Mouse (Mus musculus): ENCODE results near the gene Plppr3.

The Plppr3 gene

DNA sequence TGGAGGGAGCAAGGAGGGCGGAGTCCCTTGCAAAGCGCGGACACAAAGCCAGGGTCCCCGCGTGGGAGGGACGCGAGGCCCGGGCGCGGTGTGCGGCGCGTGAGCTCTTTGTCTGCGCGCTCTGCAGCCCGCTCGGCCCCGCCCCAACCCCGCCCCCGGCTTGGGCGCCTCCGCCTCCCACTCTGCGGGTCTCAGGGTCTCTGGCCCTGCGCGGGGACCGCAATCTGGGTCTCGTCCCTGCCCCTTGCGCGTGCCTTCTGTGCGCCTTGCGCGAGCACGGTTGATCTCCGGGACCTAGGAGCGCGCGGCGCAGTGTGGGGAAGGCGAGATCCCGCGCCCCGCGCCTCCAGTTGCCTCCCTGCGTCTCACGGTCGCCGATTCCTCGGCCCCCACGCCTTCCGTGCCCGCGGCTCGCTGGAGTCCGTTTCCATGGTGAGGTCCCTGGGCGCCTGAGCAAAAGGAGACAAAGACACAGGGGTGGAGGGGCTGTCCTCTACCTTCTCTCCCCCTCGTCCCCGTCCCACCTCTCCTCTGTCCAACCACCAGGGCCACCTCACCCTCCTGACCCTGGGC, at the start of gene Plppr3, which contains the start of gene Prtn3:
Plppr3 (minus strand) TSS at position 345 of the 573 bp plus-strand sequence.
Prtn3 (plus strand) TSS at position 187 of the 573 bp plus-strand sequence.
- ATAC-seq (ENCODE audit: low TSS enrichment): peak; percentile 14; the same call in 1 of the 2 replicates

DNA sequence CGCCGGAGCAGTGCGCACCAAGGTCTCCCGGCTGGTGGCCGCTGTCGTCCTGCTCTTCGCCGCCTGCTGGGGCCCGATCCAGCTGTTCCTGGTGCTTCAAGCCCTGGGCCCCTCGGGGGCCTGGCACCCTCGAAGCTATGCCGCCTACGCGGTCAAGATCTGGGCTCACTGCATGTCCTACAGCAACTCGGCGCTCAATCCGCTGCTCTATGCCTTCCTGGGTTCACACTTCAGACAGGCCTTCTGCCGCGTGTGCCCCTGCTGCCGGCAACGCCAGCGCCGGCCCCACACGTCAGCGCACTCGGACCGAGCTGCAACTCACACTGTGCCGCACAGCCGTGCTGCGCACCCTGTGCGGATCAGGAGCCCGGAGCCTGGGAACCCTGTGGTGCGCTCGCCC, 47.1 kb upstream of the Plppr3 start:
- ATAC-seq (ENCODE audit: low TSS enrichment): no peak

DNA sequence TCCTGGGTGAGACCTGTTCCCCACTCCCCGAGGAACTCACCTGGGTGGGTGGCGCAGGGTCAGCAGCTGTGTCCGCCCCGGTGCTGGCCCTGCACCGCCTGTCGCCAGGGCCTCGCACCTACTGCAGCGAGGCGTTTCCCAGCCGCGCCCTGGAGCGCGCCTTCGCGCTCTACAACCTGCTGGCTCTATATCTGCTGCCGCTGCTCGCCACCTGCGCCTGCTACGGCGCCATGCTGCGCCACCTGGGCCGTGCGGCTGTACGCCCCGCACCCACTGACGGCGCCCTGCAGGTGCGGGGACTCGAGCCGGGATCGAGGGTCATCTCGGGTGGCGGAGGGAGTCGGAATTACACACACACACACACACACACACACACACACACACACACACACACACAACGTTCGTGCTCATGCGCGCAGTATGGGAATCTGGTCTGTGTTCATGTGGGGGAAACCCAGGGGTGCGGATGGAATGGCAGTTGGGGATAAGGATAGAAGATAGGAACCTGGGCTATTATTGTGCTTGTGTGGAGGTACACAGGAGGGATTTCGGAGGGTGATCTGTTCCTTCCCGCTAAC, 46.6 kb upstream of the Plppr3 start, which contains the start of gene R3hdm4:
R3hdm4 (minus strand) TSS at position 251 of the 578 bp plus-strand sequence.
- ATAC-seq (ENCODE audit: low TSS enrichment): no peak

DNA sequence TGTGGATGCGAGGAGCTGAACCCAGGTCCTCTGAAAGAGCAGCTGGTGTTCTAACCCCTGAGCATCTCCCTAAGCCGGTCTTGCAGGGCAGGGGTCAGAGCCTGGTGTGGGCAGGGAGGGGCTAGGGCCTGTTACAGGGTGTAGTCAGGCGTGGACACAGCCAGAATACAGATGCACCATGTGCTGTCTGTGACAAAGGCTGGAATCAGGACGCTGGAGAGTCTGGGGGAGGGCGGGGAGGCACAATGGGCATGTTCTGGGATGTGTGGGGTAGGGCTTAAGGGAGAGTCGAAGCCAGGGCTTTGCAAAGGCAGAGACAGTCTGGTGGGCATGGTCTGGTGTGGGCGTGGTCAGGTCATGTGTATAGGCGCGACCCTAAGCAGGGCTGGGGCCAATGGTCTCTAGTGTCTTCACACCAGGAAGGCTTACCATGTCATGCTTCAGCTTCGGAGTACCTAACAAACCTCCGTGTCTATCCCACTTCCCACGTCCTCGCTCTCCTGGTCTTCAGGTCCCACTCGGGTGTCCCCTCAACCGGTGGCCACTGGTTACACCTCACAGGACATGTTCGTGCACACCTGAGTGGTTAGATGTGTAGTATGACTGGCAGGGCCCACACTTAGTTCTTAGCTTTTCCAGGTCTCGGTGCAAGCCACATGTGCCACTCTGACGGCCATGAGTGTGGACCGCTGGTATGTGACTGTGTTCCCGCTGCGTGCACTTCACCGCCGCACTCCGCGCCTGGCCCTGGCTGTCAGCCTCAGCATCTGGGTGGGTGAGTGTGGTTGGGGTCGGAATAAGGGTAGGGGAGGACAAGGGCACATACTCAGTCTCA, 45.8 kb upstream of the Plppr3 start:
- ATAC-seq (ENCODE audit: low TSS enrichment): no peak

DNA sequence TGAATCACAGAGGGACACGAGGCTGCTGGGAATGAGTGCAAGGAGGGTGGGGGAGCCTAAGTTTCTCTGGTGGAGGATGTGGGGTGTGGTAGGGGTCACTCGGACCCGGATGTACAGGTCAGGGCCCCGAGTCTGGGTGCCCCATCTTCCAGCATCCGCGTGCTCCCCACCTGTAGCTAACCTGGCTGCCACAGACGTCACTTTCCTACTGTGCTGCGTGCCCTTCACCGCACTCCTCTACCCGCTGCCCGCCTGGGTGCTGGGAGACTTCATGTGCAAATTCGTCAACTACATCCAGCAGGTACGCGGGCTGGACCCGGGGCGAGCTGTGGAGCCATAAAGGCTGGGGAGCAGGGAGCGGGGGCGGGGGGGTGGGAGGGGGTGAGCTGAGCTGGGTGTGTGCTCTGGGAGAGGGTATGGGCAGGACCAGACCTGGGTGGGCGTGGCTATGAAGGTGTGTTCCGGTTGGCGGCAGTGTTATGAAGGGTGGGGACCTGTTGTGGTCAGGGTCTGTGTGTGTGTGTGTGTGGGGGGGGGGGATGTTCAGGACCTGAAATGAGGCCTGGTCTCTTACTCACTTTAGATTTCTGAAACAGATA, 44.9 kb upstream of the Plppr3 start:
- ATAC-seq (ENCODE audit: low TSS enrichment): no peak

DNA sequence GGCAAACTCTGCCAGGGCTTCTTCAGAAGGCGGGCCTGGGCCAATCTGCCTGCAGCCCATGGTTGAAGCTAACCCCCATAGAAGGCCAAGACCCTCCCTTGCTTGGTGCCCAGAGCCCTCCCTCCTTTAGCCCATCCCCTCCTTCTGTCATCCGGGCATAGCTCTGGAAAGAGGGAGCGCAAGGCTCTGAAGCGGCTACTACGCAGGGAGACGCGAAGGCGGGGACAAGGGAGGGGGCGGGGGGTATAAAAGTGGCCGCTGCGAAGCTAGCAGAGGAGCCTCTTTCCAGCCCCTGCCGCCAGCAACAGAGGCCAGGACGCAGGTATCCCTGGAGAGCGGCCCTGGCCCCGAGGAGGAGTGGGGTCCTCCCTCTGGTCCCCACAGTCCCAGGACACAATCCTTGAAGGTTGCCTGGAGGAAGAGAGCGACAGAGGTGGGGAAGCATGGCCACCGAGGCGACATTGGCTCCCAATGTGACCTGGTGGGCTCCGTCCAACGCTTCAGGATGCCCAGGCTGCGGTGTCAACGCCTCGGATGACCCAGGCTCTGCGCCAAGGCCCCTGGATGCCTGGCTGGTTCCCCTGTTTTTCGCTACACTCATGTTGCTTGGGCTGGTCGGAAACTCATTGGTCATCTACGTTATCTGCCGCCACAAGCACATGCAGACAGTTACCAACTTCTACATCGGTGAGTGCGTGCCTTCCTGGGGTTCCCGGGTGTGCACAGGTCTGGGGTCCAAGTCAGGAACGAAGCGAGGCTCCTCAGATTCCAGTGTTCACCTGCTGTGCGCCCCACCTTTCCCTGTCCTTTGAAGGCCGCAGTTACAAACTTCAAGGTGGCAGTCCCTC, 44.0 kb upstream of the Plppr3 start:
- no peak for ATAC-seq (ENCODE audit: low TSS enrichment)

DNA sequence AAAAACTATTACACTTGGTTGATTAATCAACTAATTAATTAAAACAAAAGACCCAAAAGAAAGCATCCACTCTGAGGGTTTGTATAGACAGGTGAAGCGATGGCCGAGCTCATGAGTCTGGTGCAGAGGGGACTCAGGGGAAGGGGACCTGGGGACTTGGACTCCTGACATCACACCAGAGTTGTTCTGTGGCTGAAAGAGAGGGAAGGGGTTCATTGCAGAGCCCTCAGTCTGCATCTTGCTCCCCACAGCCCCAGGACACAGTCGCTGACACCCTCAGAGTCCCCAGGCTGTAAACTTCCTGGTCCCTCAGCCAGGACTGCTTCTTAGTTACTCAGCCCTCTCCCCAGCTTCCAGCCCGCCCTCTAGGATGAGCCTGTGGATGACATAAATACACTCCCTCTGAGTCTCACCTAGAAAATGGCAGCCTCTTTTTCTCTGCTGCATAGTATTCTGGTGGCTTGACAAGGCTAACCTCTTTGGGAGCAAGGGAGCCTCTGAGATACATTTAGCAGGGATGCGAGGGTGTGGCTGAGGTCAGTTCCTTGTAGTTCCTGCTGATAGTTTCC, 43.2 kb upstream of the Plppr3 start:
- ATAC-seq (ENCODE audit: low TSS enrichment): no peak

DNA sequence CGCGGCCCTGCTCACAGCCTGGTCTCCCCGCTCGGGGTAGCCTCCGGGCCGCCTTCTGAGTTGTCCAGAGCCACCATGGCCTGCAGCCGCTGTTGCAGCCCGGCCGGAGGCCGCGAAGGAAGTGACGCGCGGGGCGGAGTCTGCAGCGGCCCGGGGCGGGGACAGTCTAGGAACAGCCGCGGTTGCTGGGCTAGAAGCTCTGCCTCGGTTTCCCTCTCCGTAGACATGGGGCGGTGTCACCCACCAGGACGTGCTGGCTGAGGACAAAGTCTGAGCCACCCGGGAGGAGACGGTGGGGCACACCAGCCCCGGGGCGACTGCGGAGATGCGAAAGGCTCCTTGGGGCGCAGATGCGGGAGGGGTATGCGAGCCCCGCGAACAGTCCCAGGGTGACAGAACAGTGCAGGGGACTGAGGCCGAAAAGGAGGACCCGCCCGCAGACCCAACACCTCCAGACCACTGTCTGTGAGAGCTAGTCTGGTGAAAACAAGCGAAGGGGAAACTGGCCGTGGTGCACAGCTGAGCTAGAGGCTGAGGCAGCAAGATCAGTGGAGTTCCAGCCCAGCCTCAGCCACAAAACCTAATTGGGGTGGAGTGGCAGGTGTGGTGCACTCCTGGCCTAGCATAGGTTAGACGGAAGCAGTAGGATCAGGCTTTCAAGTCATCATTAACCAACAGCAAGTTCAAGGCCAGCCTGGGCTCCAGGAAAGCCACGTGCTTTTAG, 42.5 kb upstream of the Plppr3 start, which contains the start of gene Kiss1r:
Kiss1r (plus strand) TSS at position 164 of the 724 bp plus-strand sequence.
- peak; percentile 81 for ATAC-seq (ENCODE audit: low TSS enrichment)

DNA sequence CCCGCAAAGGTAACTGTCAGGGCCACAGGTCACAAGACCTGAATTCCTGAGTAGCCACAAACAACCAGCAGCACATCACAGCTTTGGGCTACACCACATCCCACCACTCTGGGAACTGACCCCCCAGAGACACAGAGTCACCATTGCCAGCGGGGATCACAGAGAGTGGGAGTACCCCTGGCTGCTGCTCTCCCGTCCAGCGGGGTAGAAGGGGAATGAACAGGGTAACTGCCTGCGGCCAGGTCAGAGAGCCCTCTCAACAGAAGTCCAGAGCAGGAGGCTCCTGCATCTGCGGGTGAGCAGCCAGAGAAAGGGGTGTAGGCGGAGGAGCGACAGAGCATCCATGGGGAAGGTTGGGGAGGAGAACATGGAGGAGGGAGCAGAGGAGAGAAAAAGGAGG, 41.6 kb upstream of the Plppr3 start:
- peak; percentile 28; the same call in 1 of the 2 replicates for ATAC-seq (ENCODE audit: low TSS enrichment)

DNA sequence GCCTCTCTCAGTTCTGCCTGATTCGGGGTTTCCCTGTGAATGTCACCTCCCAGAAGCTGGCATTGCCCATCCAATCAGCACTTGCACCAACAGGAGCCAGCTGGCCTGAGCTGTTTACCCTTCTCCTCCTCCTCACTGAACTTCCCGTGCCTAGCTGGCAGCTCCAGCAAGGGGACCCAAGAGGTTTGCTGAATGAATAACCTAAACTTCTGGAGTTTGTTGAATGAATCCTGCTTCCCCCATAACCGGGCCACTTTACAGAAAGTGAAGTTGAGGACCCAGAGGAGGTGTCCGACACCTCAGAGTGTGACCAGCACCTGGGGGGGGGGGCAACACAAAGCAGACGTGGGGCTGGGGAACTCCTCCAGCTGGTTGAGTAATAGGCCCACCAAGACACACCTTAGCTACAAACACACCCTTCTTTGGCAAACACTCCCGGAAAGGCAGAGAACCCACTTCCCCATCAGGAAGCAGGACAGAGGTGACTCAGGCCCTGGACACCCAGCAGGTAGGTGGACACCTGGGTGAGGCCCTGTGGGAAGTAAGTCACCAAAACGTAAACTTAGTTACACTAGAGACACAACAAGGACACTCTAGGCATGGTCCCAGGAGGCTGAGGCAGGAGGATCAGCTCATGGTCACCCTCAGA, 40.6 kb upstream of the Plppr3 start:
- no peak for ATAC-seq (ENCODE audit: low TSS enrichment)

DNA sequence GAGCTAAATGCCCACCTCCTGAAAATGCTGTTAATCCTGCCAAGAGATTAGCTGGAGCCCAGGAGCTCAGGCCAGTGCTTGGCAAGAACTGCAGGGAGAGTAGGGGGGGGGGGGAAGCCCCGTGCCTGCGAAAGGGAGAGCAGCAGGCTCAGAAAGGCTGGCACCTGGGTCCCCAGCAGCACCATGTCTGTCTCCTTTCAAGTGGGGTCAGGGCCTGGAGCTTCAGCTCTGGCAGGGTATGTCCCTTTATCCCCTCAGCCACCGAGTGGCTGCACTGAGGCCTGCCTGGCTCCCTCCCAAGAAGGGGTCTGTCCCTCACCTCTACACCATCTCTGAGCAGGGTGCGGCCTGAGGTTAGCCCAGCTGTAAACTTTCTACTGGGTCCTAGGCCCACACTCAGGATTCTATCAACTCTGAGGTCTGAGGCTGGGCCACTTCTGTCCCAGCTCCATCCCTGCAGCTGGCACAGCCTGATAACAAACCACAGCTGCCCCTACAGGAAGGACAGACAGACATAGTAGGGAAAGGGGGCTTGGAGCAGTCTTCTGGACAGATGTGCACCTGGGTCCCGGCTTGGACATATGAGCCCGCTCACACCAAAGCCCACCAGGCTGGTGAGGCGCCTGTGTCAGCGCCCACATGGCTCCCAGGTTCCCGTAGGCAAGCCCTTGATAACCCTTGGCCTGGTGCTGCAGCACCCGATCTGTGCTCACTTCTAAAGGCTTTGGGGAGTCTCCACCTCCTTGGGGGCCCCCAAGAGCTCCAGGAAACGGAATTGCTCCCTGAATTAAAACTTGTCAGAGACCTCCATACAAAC, 39.9 kb upstream of the Plppr3 start:
- no peak for ATAC-seq (ENCODE audit: low TSS enrichment)

DNA sequence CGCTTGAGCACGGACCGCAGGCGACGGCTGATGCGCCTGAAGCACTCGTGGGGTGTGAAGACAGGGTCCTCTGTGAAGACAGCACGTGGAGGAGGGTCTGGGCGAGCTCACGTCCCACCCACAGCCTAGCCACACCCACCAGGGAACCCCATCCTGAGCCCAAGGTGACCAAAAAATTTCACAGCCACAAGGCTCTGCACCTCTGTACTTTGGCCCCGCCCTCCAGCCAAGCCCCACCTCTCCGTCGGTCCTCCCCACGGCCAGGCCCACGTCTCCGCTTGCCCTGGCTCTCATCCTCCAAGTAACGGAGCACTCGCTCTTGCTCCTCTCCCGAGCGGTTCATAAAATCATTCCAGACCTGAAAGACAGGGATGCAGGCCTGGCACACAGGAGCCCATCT, 38.0 kb upstream of the Plppr3 start:
- no peak for ATAC-seq (ENCODE audit: low TSS enrichment)

DNA sequence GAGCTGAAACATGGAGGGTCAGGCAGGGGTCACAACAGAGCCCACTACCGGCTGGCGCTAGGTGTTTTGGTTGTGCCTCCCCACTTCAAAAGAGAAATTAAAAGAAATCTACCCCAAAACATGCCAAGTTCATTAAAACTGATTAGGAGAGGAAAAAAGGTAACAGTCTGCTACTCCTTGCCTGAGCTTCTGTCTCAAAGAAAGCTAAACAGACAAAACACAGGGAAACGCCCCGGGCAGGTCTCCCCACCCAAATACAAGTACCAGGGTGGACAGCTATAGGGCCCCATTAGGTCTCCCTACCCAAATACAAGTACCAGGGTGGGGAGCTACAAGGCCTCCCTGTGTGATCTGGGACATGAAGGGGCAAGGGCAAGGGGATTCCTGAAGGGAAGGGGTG, 36.1 kb upstream of the Plppr3 start, which contains the start of gene Gm26602:
Gm26602 (plus strand) TSS at position 301 of the 400 bp plus-strand sequence.
- no peak for ATAC-seq (ENCODE audit: low TSS enrichment)

DNA sequence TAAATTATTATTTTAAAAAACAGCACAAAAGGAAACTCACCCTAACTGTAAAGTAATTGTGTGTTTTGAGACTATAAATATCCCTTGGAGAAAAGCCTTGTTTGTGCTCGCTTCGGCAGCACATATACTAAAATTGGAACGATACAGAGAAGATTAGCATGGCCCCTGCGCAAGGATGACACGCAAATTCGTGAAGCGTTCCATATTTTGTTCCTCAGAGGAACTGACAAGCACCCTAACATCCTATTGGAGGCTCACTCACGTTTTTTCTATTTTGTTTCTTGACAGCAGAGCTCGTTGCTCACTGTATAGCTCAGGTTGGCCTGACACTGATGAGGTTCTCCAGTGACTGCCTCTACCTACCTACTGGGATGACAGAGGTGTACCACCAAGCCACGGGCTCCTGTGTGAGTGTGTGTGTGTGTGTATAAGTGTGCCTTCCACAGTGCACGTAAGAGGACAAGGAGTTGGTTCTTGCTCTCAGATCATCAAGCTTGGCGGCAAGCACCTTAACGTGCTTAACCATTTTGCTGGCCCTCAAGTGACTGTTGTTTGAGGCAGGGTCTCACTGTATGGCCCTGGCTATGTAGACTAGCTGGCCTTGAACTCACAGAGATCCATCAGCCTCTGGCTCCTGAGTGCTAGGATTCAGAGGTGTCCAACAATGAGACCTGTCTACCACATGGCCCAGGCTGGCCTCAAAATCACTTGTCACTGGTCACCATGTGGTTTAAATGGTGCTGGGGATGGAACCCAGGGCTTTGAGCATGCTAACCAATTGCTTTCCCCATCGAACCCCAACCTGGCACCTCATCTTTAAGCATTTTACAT, 34.9 kb upstream of the Plppr3 start:
- peak; percentile 26 for ATAC-seq (ENCODE audit: low TSS enrichment)

DNA sequence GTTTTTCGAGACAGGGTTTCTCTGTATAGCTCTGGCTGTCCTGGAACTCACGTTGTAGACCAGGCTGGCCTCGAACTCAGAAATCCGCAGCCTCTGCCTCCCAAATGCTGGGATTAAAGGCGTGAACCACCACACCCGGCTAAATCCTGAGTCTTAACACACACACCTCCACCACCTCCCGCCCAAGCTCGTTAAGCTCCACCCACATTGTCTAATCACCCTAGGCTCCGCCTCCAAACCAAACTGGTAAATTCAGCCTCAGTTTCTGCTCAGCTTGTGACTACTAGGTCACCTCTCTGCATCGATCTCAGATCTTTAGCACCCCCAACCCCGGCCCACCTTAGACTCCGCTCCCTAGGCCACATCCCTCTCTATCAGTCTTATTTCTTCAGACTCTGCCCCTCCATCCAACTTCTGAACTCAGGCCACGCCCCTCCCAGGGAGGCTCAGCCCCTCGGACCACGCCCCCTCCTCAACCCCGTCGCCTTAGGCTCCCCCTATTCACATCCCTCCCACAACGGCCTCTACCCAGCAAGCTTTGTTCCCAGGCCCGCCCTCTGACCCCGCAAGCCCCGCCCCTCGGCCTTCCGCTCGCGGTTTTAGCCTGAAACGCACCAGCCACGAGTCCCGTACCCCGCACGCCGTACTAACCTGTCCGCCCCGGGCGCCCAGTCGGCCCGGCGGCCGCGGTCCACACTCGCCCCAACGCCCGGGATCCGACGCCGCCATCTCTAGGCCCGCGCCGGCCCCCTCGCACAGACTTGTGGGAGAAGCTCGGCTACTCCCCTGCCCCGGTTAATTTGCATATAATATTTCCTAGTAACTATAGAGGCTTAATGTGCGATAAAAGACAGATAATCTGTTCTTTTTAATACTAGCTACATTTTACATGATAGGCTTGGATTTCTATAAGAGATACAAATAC, 34.0 kb upstream of the Plppr3 start, which contains the start of gene Med16:
Med16 (minus strand) TSS at position 757 of the 925 bp plus-strand sequence.
- ATAC-seq (ENCODE audit: low TSS enrichment): peak; percentile 84

DNA sequence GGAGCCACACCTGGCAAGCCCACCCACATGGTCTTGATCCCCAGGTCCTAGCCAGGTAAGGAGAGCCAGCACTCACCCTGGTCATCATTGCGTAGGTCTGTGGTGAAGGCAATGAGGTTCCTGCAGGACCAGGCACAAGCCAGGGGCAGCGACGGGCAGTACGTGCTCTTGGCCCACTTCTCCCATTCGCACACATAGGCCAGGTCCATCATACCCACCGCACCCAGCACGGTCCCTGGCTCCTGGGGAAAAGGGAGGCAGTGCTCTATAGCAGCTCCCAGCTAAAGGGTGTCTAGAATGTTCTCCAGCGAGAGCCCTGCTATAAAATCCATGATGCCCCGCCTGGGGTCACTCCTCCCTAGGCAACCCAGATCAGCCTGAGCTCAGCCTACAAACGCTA, 33.0 kb upstream of the Plppr3 start:
- ATAC-seq (ENCODE audit: low TSS enrichment): no peak

DNA sequence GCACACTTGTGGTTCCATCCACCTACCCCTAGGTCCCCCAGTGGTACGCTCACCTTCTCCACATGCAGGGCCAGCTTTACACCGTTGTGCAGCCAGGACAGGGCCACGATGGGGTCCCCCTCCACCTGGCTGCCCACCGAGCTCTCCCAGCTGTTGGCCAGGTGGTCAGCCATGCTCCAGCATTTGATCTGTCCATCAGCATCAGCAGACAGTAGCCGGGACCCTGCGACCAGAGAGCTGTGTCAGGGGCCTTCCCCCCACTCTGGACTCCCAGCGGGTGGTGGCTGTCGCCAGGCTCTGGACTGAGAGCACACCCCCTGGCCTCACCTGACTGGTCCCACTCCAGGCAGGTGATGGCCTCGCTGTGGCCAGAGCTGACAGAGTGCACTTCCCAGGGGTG, 32.3 kb upstream of the Plppr3 start:
- no peak for ATAC-seq (ENCODE audit: low TSS enrichment)

Data from frontal cortex, adult (tissue).